Mouse (Mus musculus): ENCODE measurements around the gene Olfr739.

Olfr739 gene

DNA sequence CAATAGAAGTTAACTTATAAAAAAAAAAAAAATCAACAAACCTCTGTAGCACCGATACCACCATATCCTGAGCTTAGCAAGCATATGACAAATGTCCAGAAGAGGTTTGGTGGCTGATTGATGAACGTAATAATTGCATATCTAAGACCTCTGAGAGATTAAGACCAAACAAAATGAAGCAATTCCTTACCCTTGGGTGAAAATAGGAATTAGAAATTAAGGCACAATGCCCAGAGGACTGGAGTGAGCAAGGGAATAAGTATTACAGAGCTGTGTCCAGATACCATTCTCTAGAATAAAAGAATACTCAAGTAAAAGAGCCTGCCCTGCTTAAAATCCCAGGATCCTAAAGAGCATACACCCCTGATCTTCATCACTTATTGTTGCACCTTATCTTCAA, at the start of gene Olfr739:
TSS of gene Olfr739 (plus strand) at position 301 of the 400 bp plus-strand sequence.
- DNase-seq: no peak

DNA sequence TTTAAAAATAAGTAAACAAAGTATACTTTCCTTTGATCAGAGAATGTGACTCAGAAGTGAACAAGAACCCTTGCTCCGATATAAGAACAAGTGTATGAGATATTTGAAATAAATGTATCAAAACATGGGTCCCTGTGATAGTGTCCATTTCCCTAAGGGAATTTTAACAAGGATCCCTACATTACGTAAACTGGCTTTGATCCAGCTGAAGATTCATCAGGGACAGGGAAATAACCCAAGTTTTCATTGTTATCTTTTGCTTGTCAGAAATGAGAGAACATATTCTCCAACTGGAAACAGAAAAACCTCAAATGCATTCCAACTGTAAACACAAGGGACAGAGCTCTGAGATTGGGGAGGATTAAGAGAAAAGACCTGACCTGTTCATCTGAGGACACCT, 37.6 kb upstream of the Olfr739 start, which contains the start of gene Olfr736:
TSS of gene Olfr736 (plus strand) at position 301 of the 400 bp plus-strand sequence.
- DNase-seq: peak in 1 of 2 experiments; percentile 0

DNA sequence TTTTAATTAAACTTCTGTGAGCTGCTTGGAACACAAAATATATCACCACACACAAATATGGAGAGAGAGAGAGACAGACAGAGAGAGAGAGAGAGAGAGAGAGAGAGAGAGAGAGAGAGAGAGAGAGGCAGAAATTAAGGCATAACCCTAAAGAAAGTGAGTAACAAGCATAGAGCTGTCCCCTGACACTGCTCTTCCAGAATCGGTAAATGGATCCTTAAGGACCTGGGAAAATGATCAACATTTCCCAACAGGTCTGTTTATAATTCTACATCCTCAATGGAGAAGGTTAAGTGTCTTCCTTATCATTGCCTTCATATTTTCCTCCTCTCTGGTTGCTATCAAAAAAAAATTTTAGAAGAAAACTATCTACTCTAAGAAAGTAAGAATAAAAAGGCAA, 11.2 kb upstream of the Olfr739 start, which contains the start of gene Olfr738:
TSS of gene Olfr738 (plus strand) at position 301 of the 400 bp plus-strand sequence.
- no peak for DNase-seq

DNA sequence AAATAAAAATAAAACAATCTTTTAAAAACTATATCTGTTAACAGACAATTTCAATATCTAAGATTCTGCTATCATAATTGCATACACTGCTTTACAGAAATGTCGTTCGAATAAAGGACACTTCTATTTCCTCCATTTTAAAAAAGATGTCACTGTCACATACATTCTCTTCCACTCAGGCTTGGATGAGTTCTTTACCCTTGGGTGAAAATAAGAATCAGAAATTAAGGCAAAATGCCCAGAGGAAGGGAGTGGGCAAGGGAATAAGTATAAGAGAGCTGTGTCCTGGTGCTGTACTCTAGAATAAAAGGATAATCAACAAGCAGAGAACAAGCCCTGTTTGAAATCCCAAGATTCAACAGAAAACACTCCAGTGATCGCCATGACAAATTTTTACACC, 26.8 kb downstream of the Olfr739 start, which contains the start of gene Olfr740:
TSS of gene Olfr740 (plus strand) at position 301 of the 400 bp plus-strand sequence.
- no peak for DNase-seq

DNA sequence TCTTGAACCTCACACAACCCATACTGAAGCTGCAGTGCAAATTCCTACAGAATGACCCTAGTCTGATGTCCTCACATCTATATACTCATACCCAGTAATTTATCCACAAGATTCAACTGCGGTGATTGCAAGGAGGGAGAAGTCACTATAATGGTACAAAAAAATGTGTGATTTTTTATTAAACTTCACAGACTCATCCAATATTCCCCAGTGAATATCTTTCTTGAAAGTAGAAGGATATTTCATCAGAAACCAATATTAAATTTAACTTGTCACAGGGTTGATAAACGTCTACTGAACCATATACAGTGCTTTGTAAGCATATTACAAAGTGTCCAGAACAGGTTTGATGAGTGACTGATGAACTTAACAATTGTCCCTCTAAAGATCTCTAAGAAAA, 54.0 kb downstream of the Olfr739 start, which contains the start of gene Olfr741:
TSS of gene Olfr741 (plus strand) at position 301 of the 400 bp plus-strand sequence.
- DNase-seq: no peak

All from cerebellum, postnatal 10 days (tissue).